Mouse (Mus musculus) CH12.LX (cell line): ENCODE results near the gene Tradd. TPM values are rescaled to one million over a fixed set of nuclear protein-coding genes. Genes with fewer than 3 reads are reported as not detected.

Experiments
- DNase-seq: peaks from one replicate; pipeline ENCODE4 v3.0.0-alpha.2; 2013; ENCODE audit errors: extremely low read depth
- H3K27ac ChIP-seq: 2 replicates; pipeline ENCODE4 v1.5.1; 2012; ENCODE audit warnings: low read depth, mild to moderate bottlenecking, control low read depth, moderate library complexity; ENCODE audit not compliant: insufficient read depth
- H3K27me3 ChIP-seq: replicated peaks from 2 replicates; pipeline ENCODE3; 2012; ENCODE audit warnings: inconsistent platforms
- H3K36me3 ChIP-seq, 2 experiments: replicated peaks in 1 of 2; 2 replicates each; pipeline versions ENCODE3 to v1.6.1; 2012; ENCODE audit warnings: inconsistent platforms in 1 of 2, low read length in 1 of 2, mild to moderate bottlenecking in 1 of 2, mixed read lengths in 1 of 2, moderate library complexity in 1 of 2; ENCODE audit not compliant: control insufficient read depth in 1 of 2, insufficient read depth in 1 of 2
- H3K4me1 ChIP-seq, 2 experiments: 2 replicates each; pipeline ENCODE4 v1.6.1; 2012; ENCODE audit warnings: inconsistent platforms in 1 of 2, moderate library complexity in 1 of 2; ENCODE audit not compliant: insufficient read depth in 2 of 2, control insufficient read depth in 1 of 2
- H3K4me2 ChIP-seq: 2 replicates; pipeline ENCODE4 v1.6.1; 2012; ENCODE audit warnings: low read depth, mild to moderate bottlenecking, control low read depth; ENCODE audit not compliant: poor library complexity, insufficient read depth, severe bottlenecking
- H3K4me3 ChIP-seq, 3 experiments: fragments of 150-350 bp in 1 of 3; sonication (generic) in 1 of 3; replicated peaks in 1 of 3; 2 replicates each; pipeline versions ENCODE3 to v1.5.1; 2011 to 2012; ENCODE audit warnings: low read depth in 2 of 3, low read length in 2 of 3, mild to moderate bottlenecking in 2 of 3, moderate library complexity in 2 of 3, control low read depth in 1 of 3, improper control_type of control experiment in 1 of 3, inconsistent platforms in 1 of 3, mixed read lengths in 1 of 3; ENCODE audit not compliant: poor library complexity in 1 of 3
- H3K79me2 ChIP-seq: replicated peaks from 2 replicates; pipeline ENCODE4 v1.6.1; 2012; ENCODE audit warnings: mild to moderate bottlenecking, moderate library complexity; ENCODE audit not compliant: control insufficient read depth, poor library complexity, insufficient read depth, severe bottlenecking; ENCODE audit errors: extremely low read depth
- H3K9ac ChIP-seq: 2 replicates; pipeline ENCODE4 v1.6.1; 2012; ENCODE audit warnings: low read depth, mild to moderate bottlenecking, control low read depth, moderate library complexity; ENCODE audit not compliant: insufficient read depth
- H3K9me3 ChIP-seq: replicated peaks from 2 replicates; pipeline ENCODE3; 2012; ENCODE audit warnings: low read length, inconsistent platforms, mixed read lengths
- BHLHE40 ChIP-seq: IDR thresholded peaks from 2 replicates; pipeline ENCODE4 v1.6.1; 2011; ENCODE audit warnings: mild to moderate bottlenecking, low read depth, low read length, improper control_type of control experiment
- E2F4 ChIP-seq: IDR thresholded peaks from 2 replicates; pipeline ENCODE4 v1.6.1; 2011; ENCODE audit warnings: low read depth, low read length, improper control_type of control experiment; ENCODE audit not compliant: insufficient replicate concordance
- ELF1 ChIP-seq: IDR thresholded peaks from 2 replicates; pipeline ENCODE4 v1.6.1; 2014; ENCODE audit warnings: low read depth, mild to moderate bottlenecking, inconsistent platforms, low read length, improper control_type of control experiment
- EP300 ChIP-seq: IDR thresholded peaks from 2 replicates; pipeline ENCODE4 v1.6.1; 2011; ENCODE audit warnings: low read length, improper control_type of control experiment
- ETS1 ChIP-seq: conservative IDR thresholded peaks from 2 replicates; pipeline ENCODE4 v1.6.1; 2012; ENCODE audit warnings: low read depth, mild to moderate bottlenecking, inconsistent platforms, low read length, improper control_type of control experiment, moderate library complexity
- IRF4 ChIP-seq: IDR thresholded peaks from 2 replicates; pipeline ENCODE4 v1.6.1; 2014; ENCODE audit warnings: low read depth, mild to moderate bottlenecking, inconsistent platforms, low read length, improper control_type of control experiment
- JUN ChIP-seq: IDR thresholded peaks from 2 replicates; pipeline ENCODE4 v1.6.1; 2011; ENCODE audit warnings: low read depth, mild to moderate bottlenecking, low read length, improper control_type of control experiment, moderate library complexity; ENCODE audit not compliant: insufficient read depth
- JUND ChIP-seq: conservative IDR thresholded peaks from 2 replicates; pipeline ENCODE4 v1.6.1; 2011; ENCODE audit warnings: low read depth, low read length, improper control_type of control experiment
- KAT2A ChIP-seq: IDR thresholded peaks from 2 replicates; pipeline ENCODE4 v1.6.1; 2012; ENCODE audit warnings: low read length, improper control_type of control experiment, inconsistent platforms; ENCODE audit not compliant: insufficient replicate concordance
- MAX ChIP-seq: IDR thresholded peaks from 2 replicates; pipeline ENCODE4 v1.6.1; 2011; ENCODE audit warnings: low read length, improper control_type of control experiment
- MYC ChIP-seq: IDR thresholded peaks from 2 replicates; pipeline ENCODE4 v1.6.1; 2011; ENCODE audit warnings: low read depth, mild to moderate bottlenecking, improper control_type of control experiment, low read length
- NELFE ChIP-seq: IDR thresholded peaks from 2 replicates; pipeline ENCODE4 v1.6.1; 2011; ENCODE audit warnings: low read depth, low read length, improper control_type of control experiment
- NRF1 ChIP-seq: IDR thresholded peaks from 2 replicates; pipeline ENCODE4 v1.6.1; 2014; ENCODE audit warnings: low read depth, mild to moderate bottlenecking, inconsistent platforms, low read length, improper control_type of control experiment, moderate library complexity
- POLR2A ChIP-seq: IDR thresholded peaks from 2 replicates; pipeline ENCODE4 v1.6.1; 2011; ENCODE audit warnings: low read depth, mild to moderate bottlenecking, improper control_type of control experiment, low read length
- RAD21 ChIP-seq: IDR thresholded peaks from 2 replicates; pipeline ENCODE4 v1.6.1; 2011; ENCODE audit warnings: low read depth, mild to moderate bottlenecking, low read length, improper control_type of control experiment, moderate library complexity
- SIN3A ChIP-seq: IDR thresholded peaks from 2 replicates; pipeline ENCODE4 v1.6.1; 2012; ENCODE audit warnings: low read length, improper control_type of control experiment, inconsistent platforms
- TCF12 ChIP-seq: IDR thresholded peaks from 2 replicates; pipeline ENCODE4 v1.6.1; 2014; ENCODE audit warnings: low read depth, mild to moderate bottlenecking, inconsistent platforms, low read length, improper control_type of control experiment
- UBTF ChIP-seq: IDR thresholded peaks from 2 replicates; pipeline ENCODE4 v1.6.1; 2012; ENCODE audit warnings: low read depth, mild to moderate bottlenecking, inconsistent platforms, low read length, improper control_type of control experiment, moderate library complexity
- USF1 ChIP-seq: IDR thresholded peaks from 2 replicates; pipeline ENCODE4 v1.6.1; 2014; ENCODE audit warnings: low read depth, mild to moderate bottlenecking, inconsistent platforms, low read length, improper control_type of control experiment
- USF2 ChIP-seq: conservative IDR thresholded peaks from 2 replicates; pipeline ENCODE4 v1.6.1; 2011; ENCODE audit warnings: low read depth, low read length, improper control_type of control experiment
- ZKSCAN1 ChIP-seq: IDR thresholded peaks from 2 replicates; pipeline ENCODE4 v1.6.1; 2012; ENCODE audit warnings: low read depth, inconsistent platforms, low read length, improper control_type of control experiment, borderline replicate concordance
- dilution Hi-C: fragments of 300-500 bp; cut with MboI; formaldehyde crosslinking; loops from 2 replicates; pipeline ENCODE4 v1.14.3; 2020; ENCODE audit warnings: low sequenced_read_pairs; ENCODE audit not compliant: extremely low pct_unique_long_range_greater_than_20kb, extremely low pct_ligation_motif_present
- in situ Hi-C: fragments of 300-500 bp; cut with MboI; formaldehyde crosslinking; loops from 3 replicates; pipeline ENCODE4 v1.14.3; 2019; ENCODE audit warnings: low sequenced_read_pairs, low pct_ligation_motif_present, low pct_unique_long_range_greater_than_20kb, mixed read lengths
- polyA plus RNA-seq: library from polyadenylated mRNA; unstranded; fragments of >175 nt; gene quantifications from 2 replicates; pipeline ENCODE4 v1.2.1, GENCODE M21; 2012; ENCODE audit warnings: low read depth; ENCODE audit not compliant: insufficient read length
- total RNA-seq, 2 experiments: library from RNA; depleted of rRNA; stranded (reverse); fragments of 300-350 nt in 1 of 2; fragments of >200 nt in 1 of 2; gene quantifications; 2 replicates each; pipeline ENCODE4 v1.2.3; 2012 to 2014

The Tradd gene
- total and polyA plus RNA-seq, 3 experiments, result 18.6 to 30.8 (median 20.4) TPM

- TF ChIP-seq E2F4 (no peak), ELF1 (no peak), NELFE (no peak), BHLHE40 (no peak), JUND (no peak), TCF12 (no peak), EP300 (no peak), POLR2A (no peak), JUN (no peak), UBTF (no peak)
- H3K36me3 ChIP-seq, result peaks cover 88 to 98% of the 10 kb centered on the region in 2 experiments
- dilution Hi-C loops (no loop called here), in situ Hi-C loops (no loop called here)
- H3K4me3 ChIP-seq, result no peak overlapping the region
- H3K4me2 ChIP-seq, result no peak overlapping the region
- no peak for DNase-seq
- peaks cover 3 to 24% of the 10 kb centered on the region in 2 experiments for H3K4me1 ChIP-seq
- H3K27me3 ChIP-seq, result no peaks in the 10 kb centered on the region
- peaks cover 2% of the 10 kb centered on the region for H3K9me3 ChIP-seq
- H3K27ac ChIP-seq, result no peak overlapping the region
- no peak overlapping the region for H3K9ac ChIP-seq
- H3K79me2 ChIP-seq, result no peaks in the 10 kb centered on the region
These were observed 44.9 kb upstream of the Tradd start for GRCm38 (mm10) chr8:105309142-105309847.

- H3K9me3 ChIP-seq, result peaks cover 2% of the 10 kb centered on the region
- no peak overlapping the region for H3K4me3 ChIP-seq
- no peak for DNase-seq
- peaks cover 3 to 33% of the 10 kb centered on the region in 2 experiments for H3K4me1 ChIP-seq
- H3K27ac ChIP-seq, result no peak overlapping the region
- no peak overlapping the region for H3K9ac ChIP-seq
- no peak for TF ChIP-seq IRF4
- no peak for TF ChIP-seq NRF1
- TF ChIP-seq MYC, result no peak
- no peak for TF ChIP-seq UBTF
- no peak for TF ChIP-seq E2F4
- TF ChIP-seq JUN, result no peak
- no peak for TF ChIP-seq MAX
- TF ChIP-seq POLR2A, result no peak
- no peak for TF ChIP-seq NELFE
- TF ChIP-seq RAD21, result no peak
- no peak for TF ChIP-seq SIN3A
- TF ChIP-seq KAT2A, result no peak
- no peak for TF ChIP-seq JUND
- TF ChIP-seq ETS1, result no peak
- no peak for TF ChIP-seq ZKSCAN1
- TF ChIP-seq USF2, result no peak
- no peak for TF ChIP-seq USF1
- H3K36me3 ChIP-seq, result peaks cover 89 to 98% of the 10 kb centered on the region in 2 experiments
- H3K4me2 ChIP-seq, result no peak overlapping the region
- in situ Hi-C loops (no loop called here), dilution Hi-C loops (no loop called here)
- no peaks in the 10 kb centered on the region for H3K27me3 ChIP-seq
- H3K79me2 ChIP-seq, result no peaks in the 10 kb centered on the region
These were observed 44.0 kb upstream of the Tradd start for GRCm38 (mm10) chr8:105308428-105308827.
